Mouse (Mus musculus): ENCODE data around the gene Olfr90.

GRCm38 (mm10) chr17:37119988-37120387 lies 31.7 kb upstream of the Olfr90 start, which contains the start of gene Olfr92:
- no peak for TF ChIP-seq CTCF (IDR thresholded peaks at IDR 0.05; ENCODE audit: borderline replicate concordance, insufficient read depth, low read length)
- TF ChIP-seq POLR2A (IDR thresholded peaks at IDR 0.05; ENCODE audit: low read depth, low read length), result no peak
